Mouse (Mus musculus): ENCODE measurements around the gene Rab35.

Gene Rab35

DNA sequence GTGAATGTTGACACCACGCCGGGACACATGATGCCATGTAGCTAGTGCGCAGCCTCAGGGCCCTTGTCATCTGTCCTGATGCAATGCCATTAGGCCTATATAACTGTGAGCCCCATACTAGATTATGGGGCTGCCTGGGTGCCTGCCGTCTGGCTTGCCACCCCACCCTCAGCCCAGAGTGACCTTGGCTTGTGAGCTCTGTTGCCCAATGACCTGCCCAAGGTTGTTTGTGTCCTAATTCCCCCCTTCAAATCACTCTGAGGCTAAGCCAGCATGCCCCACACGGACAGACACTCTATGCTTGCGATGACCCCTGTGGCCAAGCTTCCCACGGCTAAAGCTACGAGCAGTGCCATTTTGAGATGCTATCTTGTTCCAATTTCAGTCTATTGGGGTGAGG is 18.0 kb downstream of the Rab35 start:
- DNase-seq (ENCODE audit: low read depth), result no peak

- no peak for DNase-seq (ENCODE audit: low read depth)
Observed at GRCm38 (mm10) chr5:115650885-115651284, 19.2 kb downstream of the Rab35 start.

- DNase-seq (ENCODE audit: low read depth), result no peak
Observed at GRCm38 (mm10) chr5:115651821-115652220, 20.1 kb downstream of the Rab35 start.

DNA sequence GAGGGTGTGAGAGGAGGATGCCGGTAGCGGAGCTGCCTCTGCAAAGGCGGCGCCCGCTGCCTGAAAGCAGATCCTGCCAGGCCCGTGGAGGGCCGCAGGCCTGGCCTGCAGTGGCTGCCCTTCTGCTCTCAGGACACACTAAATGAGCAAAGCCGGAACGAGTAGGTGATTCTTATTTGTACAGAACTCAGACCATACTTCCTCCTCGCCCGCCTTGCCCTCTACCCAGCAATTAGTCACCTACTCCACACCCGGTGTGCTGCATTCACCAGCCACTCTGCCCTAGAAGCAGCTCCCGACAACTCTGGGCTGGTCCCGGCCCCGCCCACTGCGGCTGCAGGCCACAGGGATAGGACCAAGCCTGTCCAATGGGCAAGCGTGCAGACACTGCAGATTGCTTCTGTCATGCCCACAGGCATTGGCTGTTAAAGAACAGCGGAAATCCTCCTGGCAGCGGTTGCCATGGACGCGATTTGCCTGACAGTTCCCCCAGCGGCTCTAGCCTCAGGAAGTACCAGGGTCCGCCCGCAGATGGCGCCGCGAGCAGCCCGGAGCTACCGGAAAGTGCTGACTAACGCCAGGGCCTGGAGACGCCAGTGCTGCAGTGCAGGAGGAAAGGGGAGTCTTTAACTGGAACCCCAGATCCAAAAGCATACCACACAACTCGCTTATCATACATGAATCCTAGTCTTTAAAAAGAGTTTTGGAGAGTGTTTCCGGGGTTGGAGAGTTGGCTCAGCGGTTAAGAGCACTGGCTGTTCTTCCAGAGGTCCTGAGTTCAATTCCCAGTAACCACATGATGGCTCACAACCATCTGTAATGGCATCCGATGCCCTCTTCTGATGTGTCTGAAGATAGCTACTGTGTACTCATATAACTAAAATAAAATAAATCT is 21.2 kb downstream of the Rab35 start:
- DNase-seq (ENCODE audit: low read depth), result peak; percentile 99

DNA sequence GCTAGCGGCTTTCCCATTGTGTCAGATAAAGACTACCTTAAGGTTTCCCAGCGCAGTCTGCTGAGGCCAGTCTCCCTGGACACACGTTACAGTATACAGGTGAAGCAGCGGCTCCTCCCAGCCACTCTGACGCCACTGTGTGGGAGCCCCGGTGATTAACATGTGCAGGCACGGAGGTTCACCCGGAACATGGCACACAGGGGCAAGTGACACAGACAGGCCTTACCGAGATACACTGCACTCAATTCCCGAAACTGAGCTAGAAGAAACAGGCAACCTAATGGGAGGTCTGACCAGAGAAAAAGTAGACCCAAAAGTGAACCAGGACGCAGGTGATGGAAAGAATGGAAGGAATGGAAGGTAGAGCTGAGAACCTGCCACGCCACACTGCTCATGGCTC is 22.1 kb downstream of the Rab35 start:
- DNase-seq (ENCODE audit: low read depth), result no peak

DNA sequence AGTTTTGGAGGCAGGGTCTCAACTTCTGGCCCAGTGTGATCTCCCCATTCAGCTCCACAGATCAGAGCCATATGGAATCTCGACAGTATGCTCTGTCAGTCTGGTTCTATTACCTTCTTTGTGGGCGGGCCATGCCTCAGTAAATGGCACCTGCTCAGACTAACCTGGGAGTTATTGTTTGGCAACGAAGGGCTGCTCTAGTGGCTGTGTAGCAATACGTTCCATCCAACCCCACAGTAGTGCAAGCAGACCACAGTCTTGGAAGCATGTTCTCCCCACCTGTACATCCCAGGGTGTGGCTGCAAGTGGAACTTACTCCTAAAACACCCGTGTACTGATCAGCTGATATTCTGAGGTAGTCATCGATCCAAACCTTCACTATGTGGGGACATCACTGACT is 25.0 kb downstream of the Rab35 start:
- DNase-seq (ENCODE audit: low read depth), result no peak

GRCm38 (mm10) chr5:115657234-115657633 is 25.5 kb downstream of the Rab35 start:
- peak; percentile 28 for DNase-seq (ENCODE audit: low read depth)

DNA sequence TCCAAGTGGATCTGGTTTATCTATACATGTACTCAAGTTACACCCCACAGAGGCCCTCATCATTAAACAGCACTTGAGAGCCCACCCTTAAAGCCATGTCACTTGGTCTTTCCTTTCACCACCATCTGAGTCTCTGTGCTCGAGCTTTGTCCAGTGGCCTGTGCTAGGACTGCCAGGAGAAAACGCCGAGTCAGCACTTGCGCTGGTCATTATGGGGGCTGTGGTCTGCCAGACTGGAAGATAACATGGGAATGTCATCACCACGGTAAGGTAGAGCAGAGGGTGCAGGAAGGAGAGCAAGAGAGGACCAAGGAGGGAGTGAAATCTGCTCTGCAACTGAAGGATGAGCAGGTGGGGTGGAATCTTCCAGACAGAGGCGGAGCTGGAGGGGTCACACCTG is 26.6 kb downstream of the Rab35 start:
- DNase-seq (ENCODE audit: low read depth), result no peak

DNA sequence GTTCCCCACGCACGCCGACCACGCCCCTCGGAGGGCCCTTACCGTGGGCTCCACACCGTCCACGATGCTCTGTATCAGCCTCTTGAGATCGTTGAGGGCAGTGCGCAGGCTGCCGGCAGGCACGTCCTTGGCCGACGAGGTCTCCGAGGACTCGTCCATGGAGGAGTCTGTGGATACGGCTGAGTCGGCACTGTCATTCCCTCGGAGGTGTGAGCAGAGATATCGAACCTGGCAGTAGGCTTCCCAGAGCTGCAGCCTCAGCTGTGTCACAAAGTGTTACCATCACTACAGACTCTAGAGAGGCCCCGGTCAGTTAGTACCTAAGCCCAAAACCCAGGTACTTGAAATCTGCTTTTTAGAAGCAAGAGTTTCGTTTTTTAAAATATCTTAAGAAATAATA is 30.9 kb downstream of the Rab35 start:
- DNase-seq (ENCODE audit: low read depth), result no peak

- DNase-seq (ENCODE audit: low read depth), result no peak
Observed at GRCm38 (mm10) chr5:115666366-115667065, 34.8 kb downstream of the Rab35 start.

DNA sequence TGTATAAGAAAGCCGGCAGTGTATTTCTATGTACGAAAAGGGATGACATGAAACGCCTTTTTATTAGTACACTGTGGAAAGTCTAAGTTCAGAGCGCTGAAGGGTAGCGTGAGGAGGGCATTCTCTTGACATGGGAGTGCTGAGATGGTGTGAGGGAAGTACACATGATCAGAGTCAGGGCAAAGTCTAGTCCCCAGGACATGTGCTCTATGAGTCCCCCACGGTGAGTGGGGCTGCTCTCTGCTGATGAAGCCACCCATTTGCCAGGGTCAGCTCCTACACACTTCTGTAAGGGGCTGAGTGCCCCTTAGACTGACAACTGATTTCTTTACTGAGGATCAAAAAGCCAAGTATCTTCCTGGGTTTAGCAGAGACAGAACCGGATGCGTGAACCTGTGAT is 35.5 kb downstream of the Rab35 start:
- no peak for DNase-seq (ENCODE audit: low read depth)

DNA sequence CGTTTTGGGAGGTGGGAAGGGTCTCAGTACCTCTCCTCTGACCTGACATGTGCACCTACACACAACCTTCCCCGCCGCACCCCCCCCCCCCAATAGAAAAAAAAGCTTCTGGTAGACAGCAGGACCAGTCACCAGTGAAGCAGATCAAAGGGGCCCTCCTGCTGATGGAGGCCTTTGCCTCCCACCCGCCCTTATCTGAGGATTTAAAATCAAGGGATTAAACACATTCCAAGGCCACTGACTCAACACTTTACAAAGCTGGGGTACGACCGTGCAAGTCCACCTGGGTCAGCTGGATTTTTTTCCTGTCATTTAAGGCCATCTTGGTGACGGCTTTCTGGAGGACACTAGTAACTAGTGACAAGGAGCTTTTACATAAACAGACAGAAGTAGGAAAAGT is 36.2 kb downstream of the Rab35 start:
- DNase-seq (ENCODE audit: low read depth), result no peak

DNA sequence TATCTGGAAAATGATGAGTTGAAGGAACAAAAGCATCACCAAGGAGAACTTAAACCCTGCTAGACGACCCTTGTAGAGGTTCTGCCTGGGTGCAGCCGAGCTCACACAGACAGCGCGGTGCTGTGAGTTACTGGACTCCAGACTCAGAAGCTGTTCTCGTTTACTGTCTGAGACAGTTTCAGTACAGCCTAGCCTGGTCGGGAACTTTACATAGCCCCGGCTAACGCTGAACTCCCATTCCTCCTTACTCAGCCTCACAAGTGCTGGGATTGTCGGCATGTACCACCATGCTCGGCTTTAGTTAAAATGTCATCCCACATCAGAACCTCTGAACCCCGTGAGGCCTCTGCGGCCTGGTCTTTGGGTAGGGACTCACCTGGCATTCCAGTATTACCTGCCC is 37.3 kb downstream of the Rab35 start:
- no peak for DNase-seq (ENCODE audit: low read depth)

DNA sequence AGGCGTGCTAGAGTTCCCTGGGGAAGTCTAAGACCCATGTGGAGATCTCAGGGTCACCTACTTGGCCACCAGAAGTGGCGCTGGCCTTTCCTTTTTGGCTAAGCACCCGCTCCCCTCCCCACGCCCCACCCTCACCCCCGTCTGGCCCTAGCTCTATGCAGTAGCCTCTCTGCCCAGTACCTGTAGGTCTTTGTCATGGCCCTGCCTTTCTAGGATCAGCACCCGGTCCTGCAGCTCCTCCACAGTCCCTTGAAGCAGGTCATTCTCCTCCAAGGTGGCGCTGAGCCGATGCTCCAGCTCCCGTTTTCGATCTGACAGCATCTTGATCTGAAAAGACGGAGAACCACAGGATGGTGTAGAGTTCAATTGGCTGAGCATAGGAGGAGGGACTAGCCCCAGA is 38.3 kb downstream of the Rab35 start:
- DNase-seq (ENCODE audit: low read depth), result no peak

GRCm38 (mm10) chr5:115670406-115670805 is 38.7 kb downstream of the Rab35 start:
- no peak for DNase-seq (ENCODE audit: low read depth)

- no peak for DNase-seq (ENCODE audit: low read depth)
Observed at GRCm38 (mm10) chr5:115671846-115672245, 40.1 kb downstream of the Rab35 start.

- no peak for DNase-seq (ENCODE audit: low read depth)
Observed at GRCm38 (mm10) chr5:115685126-115685525, 53.4 kb downstream of the Rab35 start.

- no peak for DNase-seq (ENCODE audit: low read depth)
Observed at GRCm38 (mm10) chr5:115686716-115687115, 55.0 kb downstream of the Rab35 start.

GRCm38 (mm10) chr5:115693271-115693670 is 61.6 kb downstream of the Rab35 start:
- no peak for DNase-seq (ENCODE audit: low read depth)

DNA sequence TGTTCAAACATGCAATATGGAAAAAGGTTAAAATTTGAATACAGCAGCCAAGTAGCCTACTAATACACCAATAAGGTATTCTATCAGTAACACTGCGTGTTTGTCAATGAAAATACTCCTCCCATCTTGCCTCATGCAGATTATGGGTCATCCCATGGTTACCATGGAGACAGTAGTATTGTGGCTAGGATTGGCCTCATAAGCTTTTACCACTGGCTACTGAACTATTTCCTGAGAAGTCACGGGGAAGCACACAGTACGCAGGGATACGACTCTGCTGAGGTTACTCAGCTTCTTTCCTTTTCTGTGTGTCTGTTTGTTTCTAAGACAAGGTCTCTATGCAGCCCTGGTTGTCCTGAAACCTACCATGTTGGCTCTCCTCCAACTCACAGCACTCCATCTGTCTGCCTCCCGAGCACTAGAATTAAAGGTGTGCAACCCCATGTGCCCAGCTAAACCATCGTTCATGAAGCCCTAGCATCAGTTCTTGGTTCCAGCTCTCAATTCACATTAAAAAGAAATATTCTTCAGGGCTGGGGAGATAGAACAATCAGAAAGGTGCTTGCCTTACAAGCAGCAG is 63.6 kb downstream of the Rab35 start:
- peak; percentile 84 for DNase-seq (ENCODE audit: low read depth)

- DNase-seq (ENCODE audit: low read depth), result no peak
Observed at GRCm38 (mm10) chr5:115696811-115697210, 65.1 kb downstream of the Rab35 start.
